Mouse (Mus musculus) adrenal gland, postnatal 10 days (tissue): ENCODE measurements around the gene Gm43720. TPM values are rescaled to one million over a fixed set of nuclear protein-coding genes. Genes with fewer than 3 reads are reported as not detected.

Experiments
- total RNA-seq, 2 experiments: library from RNA; stranded (reverse); gene quantifications; 2 replicates each; pipeline ENCODE4 v1.2.3; 2021

Gene Gm43720
- total RNA-seq, 2 experiments from 2014 or later: 0.03 TPM; not detected in 1

Other genes starting within 250 kb of the Gm43720 start
- gene Smok3c, start 226.8 kb downstream of the Gm43720 start, total RNA-seq: not detected
- gene Zkscan1, start 194.9 kb downstream of the Gm43720 start, total RNA-seq: 10 to 100 TPM; 29.2 to 33.8 TPM
- gene Zscan21, start 163.1 kb downstream of the Gm43720 start, total RNA-seq: 10 to 100 TPM; 17.3 to 19.4 TPM
- 10 to 100 TPM; 10.6 to 14.3 TPM for gene Zfp113, start 124.2 kb downstream of the Gm43720 start, total RNA-seq
- 100 to 1,000 TPM; 151 to 155 TPM for gene Cops6, start 118.9 kb downstream of the Gm43720 start, total RNA-seq
- gene Ap4m1, start 108.0 kb downstream of the Gm43720 start, total RNA-seq: 10 to 100 TPM; 19.7 to 31.9 TPM
- 10 to 100 TPM; 52.6 to 68.5 TPM for gene Mcm7, start 107.5 kb downstream of the Gm43720 start, total RNA-seq
- 10 to 100 TPM; 30.4 to 33.3 TPM for gene Taf6, start 92.5 kb downstream of the Gm43720 start, total RNA-seq
- gene Cnpy4, start 92.5 kb downstream of the Gm43720 start, total RNA-seq: 10 to 100 TPM; 19.1 to 20.1 TPM
- gene Mblac1, start 85.6 kb downstream of the Gm43720 start, total RNA-seq: 1 to 10 TPM; 8.1 to 9.4 TPM
- under 1 TPM; 0.51 to 0.96 TPM for gene Nxpe5, start 54.1 kb downstream of the Gm43720 start, total RNA-seq
- gene Lamtor4, start 24.5 kb downstream of the Gm43720 start, total RNA-seq: 10 to 100 TPM; 67.1 to 74.8 TPM
- 10 to 100 TPM; 17.1 to 20.6 TPM for gene BC037034, start 15.9 kb downstream of the Gm43720 start, total RNA-seq
- under 1 TPM; 0.15 to 0.54 TPM for gene Gal3st4, start 7.1 kb downstream of the Gm43720 start, total RNA-seq
- gene Gpc2, start within 50 bp of the Gm43720 start, total RNA-seq: 1 to 10 TPM in 1 of 2 experiments, under 1 TPM in 1; 0.96 to 2.0 TPM
- gene Stag3, start 282 bp upstream of the Gm43720 start, total RNA-seq: under 1 TPM; 0.30 to 0.39 TPM
- gene Pvrig, start 62.0 kb upstream of the Gm43720 start, total RNA-seq: under 1 TPM in 1 of 2 experiments, not detected in 1; 0.42 TPM
- gene Zfp157, start 161.5 kb upstream of the Gm43720 start, total RNA-seq: 10 to 100 TPM in 1 of 2 experiments, 1 to 10 TPM in 1; 8.6 to 13.2 TPM